Mouse (Mus musculus): ENCODE results near the gene Pi16. TPM values are rescaled to one million over a fixed set of nuclear protein-coding genes. Genes with fewer than 3 reads are reported as not detected.
"Not testable (repeated sequence)": the region's sequence is repeated elsewhere in the genome, so short reads cannot be mapped to it uniquely, and the experiment has no call there.

The Pi16 gene
- total RNA-seq, 2 experiments from 2014 or later, result 50.3 to 54.5 TPM

DNA sequence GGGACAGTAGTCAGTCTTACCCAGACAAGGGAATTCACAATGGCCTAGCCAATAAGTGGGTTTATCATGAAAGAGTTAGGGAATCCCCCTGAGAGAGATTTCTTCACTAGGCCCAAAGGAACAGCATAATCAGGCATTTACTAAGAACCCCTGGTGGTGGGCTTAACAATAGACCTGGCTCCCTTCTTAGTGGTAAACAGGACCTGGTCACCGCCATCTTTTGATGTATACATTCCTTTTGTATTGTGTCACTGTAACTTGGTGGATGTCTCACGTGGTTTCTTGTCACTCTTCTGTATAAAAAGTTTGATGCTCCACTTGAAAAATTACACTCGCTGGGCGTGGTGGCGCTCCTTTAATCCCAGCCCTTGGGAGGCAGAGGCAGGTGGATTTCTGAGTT lies 33.6 kb downstream of the Pi16 start:
- not testable (repeated sequence) for DNase-seq (ENCODE audit: low spot score in 2 of 2)

DNA sequence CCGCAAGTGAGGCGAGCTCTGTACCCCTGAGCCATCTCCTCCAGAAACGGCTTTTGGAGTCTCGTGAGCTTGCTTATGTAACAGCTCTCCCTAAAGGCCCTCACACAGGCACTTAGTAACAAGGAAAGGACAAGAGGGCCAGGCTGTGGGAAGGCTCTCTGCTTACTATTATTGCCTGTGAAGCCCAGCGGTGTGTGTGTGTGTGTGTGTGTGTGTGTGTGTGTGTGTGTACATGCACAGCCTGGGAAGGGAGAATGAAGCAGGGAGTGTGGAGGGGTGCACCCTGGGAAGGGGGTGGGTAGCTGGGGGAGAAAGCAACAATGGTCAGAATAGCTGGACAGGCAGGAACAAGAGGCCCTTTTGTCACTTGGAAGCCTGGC lies 38.0 kb downstream of the Pi16 start:
- DNase-seq (ENCODE audit: low spot score in 2 of 2), result no peak

DNA sequence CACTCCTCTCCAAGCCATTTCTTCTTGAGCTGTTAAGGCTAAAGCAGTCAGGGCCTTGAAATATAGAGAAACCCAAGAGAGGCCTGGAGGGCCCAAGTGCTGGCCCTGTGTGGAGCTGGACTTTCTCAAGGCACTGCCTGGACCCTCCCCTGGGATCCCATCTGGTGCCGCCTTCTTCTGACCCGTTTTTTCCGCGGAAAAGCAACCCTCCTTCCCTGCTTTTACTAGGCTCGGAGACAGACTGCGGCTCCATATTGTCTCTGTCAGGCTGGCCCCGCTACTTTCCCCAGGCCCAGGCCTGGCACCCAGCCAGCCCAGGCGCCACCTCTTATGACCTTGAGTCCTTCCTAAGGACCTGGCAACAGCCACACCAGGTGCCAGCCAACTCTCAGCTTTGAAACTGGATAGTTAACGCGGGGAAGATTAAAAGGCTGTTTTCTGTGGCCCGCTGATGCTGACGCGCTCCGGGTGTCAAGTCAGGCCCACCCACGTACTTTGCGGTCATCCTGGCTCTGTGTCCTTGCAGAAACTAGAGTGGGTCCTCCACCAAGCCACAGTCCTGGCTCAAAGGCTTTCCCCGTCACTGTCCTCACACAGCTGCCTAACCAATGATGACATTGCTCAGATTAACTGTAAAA lies 38.5 kb downstream of the Pi16 start:
- peak in 1 of 2 experiments; percentile 69 for DNase-seq (ENCODE audit: low spot score in 2 of 2)

DNA sequence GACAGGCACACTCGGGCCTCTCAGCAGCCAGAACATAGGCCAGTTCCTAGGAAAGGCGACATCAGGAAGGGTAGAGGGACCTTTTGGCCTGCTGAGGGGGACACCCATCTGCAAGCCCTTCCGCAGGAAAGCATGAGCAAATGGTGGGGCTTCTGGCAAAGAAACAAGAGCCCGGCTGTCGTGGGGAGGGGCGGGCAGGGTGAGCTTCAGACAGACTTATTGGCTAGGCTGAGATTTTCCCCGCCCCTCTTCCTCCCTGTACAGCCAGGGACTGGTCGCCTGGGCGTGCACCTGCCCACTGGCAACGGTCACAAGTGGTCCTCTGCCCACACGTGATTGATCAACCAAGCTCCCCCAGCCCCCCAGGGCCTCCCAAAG lies 39.0 kb downstream of the Pi16 start:
- DNase-seq (ENCODE audit: low spot score in 2 of 2), result peak; percentile 58 to 79

DNA sequence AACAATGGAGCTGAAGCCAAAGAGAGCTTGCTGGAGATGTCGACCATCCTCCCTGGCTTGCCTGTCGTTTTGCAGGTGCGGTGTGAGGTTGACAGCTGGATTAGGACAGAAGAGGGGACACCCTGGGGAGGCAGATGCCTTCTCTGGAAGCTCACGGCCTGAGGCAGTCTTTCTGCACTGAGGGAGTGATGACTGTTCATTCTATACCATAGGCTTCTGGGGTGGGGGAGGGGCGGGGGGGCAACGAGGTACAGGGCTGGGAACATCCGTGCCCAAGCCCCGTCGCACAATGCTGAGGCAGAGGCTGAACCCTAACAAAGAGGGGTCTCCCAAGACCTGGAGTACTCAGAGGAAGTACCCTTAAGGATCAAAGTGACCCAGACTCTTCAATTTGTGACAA lies 39.4 kb downstream of the Pi16 start:
- DNase-seq (ENCODE audit: low spot score in 2 of 2), result no peak

DNA sequence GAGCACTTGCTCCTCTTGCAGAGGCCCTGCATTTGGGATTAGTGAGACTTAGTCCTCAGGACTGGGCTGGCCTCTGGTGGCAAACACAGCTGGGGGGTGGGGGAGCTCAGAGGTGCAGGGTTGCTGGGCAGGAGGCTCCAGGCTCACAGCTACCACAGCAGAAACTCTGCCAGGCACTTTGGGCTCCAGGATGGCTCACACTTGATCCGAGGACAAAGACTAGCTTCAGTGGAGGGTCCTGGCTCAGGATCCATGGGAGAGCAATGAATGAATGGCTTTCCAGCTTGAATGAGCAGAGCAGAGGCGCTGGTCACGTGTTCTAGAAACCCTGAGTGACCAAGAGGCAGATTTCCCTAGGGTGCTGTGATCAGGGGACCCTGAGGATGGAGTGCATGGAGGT lies 41.4 kb downstream of the Pi16 start:
- DNase-seq (ENCODE audit: low spot score in 2 of 2), result no peak

DNA sequence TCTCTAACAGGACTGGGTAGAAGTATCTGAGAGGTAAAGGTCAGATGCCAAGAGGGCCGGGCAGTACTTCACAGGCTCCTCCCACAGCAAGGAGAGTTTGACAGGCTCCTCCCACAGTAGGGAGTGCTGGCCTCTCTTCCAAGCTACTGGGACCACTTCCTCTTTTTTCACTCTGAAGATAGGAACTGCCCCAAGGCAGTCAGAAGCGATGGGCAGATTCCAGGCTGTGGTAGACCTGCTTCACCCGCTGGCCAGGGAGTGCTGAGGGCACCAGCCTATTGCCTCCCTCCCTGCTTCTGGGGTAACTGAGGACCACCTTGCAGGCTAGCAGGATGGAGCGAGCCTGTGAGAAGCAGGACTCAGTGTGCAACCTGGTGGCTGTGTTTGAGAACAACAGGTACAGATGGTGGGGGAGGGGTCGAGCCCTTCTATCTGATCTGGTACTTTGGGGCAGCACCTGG lies 43.3 kb downstream of the Pi16 start, which contains the start of gene Fgd2:
Gene Fgd2, plus strand, starts transcription at position 154 of the 461 bp plus-strand sequence.
- DNase-seq (ENCODE audit: low spot score in 2 of 2), result no peak

DNA sequence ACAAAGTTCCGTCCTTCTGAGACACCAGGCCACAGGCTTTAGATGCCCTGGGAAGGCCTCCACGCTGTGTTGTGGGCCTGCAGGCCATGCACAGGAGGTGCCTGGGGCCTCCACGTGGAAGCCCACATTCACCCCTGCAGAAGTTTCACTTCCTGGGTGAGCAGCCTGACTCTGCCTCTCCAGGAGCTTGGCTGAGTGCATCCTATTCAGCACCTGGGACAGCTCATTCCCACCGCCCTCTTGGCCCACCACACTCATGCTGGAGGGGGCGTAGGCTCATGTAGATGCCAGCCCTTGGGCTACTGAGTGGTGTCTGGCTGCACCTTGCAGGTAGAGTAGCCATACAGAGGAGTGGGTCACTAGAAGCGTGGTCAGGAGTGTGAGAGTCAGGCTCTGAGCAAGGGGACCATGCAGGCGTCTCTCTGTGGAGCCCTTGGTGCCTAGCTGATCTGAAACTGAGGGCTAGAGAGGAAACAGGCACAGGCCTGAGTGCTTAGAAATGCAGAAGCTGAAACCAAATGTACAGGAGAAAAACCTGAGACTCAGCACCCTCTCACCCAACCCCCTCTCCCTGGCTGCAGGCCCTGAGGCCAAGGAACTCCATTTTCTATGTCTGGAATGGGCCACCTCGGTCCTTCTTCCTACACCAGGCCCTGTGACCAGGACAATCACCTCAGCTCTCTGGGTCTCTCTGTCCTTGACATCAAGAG lies 44.7 kb downstream of the Pi16 start:
- DNase-seq (ENCODE audit: low spot score in 2 of 2), result no peak

DNA sequence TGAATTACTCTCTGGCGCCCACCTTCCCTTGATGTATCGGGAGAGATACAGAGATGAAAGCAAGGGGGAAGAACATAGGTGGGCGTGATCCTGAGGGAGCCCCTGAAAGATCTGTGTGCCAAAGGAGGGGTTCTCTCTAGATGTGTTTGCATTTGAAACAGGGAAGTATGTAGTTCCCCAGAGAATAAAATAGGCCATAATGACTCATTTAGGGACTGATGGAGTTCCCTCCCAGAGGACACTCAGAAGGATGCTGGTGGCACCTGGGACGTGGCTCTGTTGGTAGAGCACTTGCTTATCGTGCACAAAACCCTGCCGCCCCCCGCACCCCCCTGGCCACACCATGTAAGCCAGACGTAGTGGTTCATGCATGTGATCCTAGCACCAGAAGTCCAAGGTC lies 45.6 kb downstream of the Pi16 start:
- no peak for DNase-seq (ENCODE audit: low spot score in 2 of 2)

DNA sequence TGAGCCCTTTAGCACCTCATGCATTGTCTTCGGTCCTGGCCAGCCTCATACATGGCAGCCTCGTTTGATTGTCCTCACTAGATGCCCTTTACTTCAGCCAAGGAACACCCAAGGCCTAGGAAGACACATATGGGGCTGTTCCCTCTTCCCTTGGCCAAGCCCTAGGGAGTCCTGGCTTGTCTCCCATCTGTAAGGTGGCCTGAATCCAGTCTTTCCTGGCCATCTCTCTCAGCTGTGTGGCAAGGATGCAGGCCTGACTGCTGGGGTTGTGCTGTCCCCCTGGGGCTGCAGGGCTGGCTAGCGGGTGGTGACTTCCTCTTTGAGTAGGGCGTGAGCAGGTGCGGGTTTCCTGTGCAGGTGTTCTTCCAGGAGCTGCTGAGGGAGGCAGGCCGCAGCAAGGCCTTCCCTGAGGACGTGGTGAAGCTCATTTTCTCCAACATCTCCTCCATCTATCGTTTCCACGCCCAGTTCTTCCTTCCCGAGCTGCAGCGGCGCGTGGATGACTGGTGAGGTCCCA lies 47.7 kb downstream of the Pi16 start:
- DNase-seq (ENCODE audit: low spot score in 2 of 2), result no peak

DNA sequence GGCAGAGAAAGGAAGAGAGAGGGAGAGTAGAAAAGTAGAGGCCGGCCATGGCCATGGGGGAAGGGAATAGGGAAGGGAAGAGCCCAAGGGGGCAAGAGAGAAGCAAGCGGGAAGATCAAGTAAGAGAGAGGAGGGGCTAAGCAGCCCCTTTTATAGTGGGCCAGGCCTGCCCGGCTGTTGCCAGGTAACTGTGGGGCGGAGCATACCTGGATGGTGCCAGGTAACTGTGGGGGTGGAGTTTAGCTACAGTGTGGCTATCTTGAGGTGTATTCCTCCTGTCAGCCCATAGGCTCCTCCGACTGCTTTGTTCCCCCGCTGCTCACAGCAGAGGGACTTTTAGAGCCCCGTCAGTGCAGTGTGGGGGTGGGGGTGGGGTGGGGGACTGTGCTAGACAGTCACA lies 51.2 kb downstream of the Pi16 start:
- no peak for DNase-seq (ENCODE audit: low spot score in 2 of 2)

DNA sequence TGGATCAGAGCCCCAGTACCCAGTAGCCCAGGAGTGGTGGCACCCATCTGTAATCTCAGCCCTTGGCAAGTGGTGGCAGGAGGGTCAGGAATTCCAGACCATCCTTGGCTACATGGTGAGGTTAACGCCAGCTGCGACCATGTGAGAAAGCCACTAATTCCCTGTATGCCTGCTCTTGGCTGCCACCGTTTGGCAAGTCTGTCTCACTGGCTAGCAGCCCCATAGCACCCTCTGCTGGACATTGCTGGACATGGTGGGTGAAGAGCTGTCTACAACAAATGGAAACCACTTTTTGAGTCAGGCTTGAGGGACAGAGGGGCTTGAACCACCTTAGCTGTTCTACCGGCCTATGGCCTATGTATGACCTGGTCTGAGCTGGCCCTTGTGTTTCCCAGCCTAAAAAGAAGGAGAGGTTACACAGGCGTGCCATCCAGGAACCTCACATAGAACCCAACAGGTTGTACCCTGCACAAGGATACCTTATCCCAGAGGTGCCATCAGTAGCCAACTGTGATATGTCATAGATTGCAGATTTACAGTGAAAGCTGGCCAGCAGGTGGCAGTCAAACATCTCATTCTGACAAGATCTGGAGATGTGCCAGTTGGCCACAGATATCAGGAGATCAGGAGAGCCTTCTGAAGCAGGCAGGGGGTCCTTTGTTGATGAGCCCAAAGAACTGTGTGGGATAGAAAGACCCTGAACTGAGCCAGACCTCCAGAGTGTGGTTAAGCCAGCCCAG lies 53.7 kb downstream of the Pi16 start:
- peak; percentile 89 to 93 for DNase-seq (ENCODE audit: low spot score in 2 of 2)

DNA sequence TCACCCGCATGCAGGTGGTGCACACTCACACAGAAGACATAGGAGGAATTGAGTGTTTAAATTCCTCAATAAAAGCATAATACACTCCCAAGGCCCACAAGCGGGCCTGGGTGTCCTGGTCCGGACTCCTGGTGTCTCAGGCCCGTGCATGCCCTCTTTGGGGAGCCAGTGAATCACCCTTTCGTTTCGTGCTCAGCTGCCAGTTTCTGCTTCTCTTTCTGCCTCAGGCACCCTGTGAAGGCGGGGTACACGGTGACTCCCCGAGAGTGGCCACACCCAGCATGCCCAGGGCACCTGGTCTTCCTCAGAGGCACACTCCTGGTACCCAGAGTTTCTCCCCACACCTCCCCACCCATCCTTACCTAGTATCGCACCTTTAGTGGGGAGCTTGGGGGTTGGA lies 58.4 kb downstream of the Pi16 start:
- DNase-seq (ENCODE audit: low spot score in 2 of 2), result no peak

DNA sequence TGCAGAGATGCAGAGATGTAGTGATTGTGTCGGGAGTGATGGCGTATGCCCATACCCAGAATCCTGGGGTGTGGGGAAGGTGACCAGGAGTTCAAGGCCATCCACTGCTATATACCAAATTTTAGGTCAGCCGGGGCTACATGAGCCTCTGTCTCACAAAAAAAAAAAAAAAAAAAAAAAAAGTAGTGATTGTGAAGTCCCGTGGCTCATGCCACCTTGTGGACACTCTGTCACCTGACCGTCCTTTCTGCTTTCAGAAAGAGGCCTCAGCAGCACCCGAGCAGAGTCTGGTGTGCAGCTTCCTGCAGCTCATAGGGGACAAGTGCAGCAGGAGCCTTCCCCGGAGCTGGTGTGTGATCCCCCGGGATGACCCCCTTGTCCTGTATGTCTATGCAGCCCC lies 60.6 kb downstream of the Pi16 start:
- no peak for DNase-seq (ENCODE audit: low spot score in 2 of 2)

Other genes starting within 250 kb of the Pi16 start
- gene Cdkn1a, start 226.7 kb upstream of the Pi16 start, total RNA-seq (2021), result 100 to 1,000 TPM; 138 to 142 TPM
- 1 to 10 TPM; 1.8 to 2.3 TPM for gene Rab44, start 203.5 kb upstream of the Pi16 start, total RNA-seq (2021)
- gene Cpne5, start 79.5 kb upstream of the Pi16 start, total RNA-seq (2021), result 1 to 10 TPM in 1 of 2 experiments, under 1 TPM in 1; 0.69 to 1.1 TPM
- 10 to 100 TPM; 22.1 to 22.8 TPM for gene Ppil1, start 53.5 kb upstream of the Pi16 start, total RNA-seq (2021)
- gene BC004004, start 48.9 kb upstream of the Pi16 start, total RNA-seq (2021), result 100 to 1,000 TPM in 1 of 2 experiments, 10 to 100 TPM in 1; 98.5 to 101 TPM
- gene Mtch1, start 30.3 kb downstream of the Pi16 start, total RNA-seq (2021), result 100 to 1,000 TPM; 302 to 317 TPM
- 1 to 10 TPM; 4.2 to 4.5 TPM for gene Fgd2, start 43.2 kb downstream of the Pi16 start, total RNA-seq (2021)
- gene Pim1, start 173.1 kb downstream of the Pi16 start, total RNA-seq (2021), result 10 to 100 TPM; 21.4 to 21.8 TPM
- not detected for gene Gm17657, start 232.0 kb downstream of the Pi16 start, total RNA-seq (2021)
- gene Tbc1d22b, start 232.1 kb downstream of the Pi16 start, total RNA-seq (2021), result 10 to 100 TPM; 10.2 to 11.3 TPM
- gene Tmem217, start 234.7 kb downstream of the Pi16 start, total RNA-seq (2021), result not detected

Data from gastrocnemius, postnatal 4 days (tissue).